Mouse (Mus musculus): ENCODE data around the gene Uck1.

- no peak for TF ChIP-seq EP300 (IDR thresholded peaks at IDR 0.05)
- no peak for TF ChIP-seq CTCF (IDR thresholded peaks at IDR 0.05)
These were observed 39.0 kb downstream of the Uck1 start for GRCm38 (mm10) chr2:32220969-32221368.

All from lung, postnatal 0 days (tissue).